Mouse (Mus musculus) adrenal gland, postnatal 25 days (tissue): ENCODE measurements at regions not wholly inside any gene's neighbourhood (a gene's known extent, or its start where the extent isn't known, plus 50 kb on each side); places are given as distances from the start of the nearest gene placed in this dataset.

ENCODE experiments used
- DNase-seq: peaks from one replicate; pipeline ENCODE4 v3.0.0; 2021; ENCODE audit warnings: mixed read lengths

GRCm38 (mm10) chr10:118765544-118766441 is 104.2 kb downstream of the Dyrk2 start:
- no peak for DNase-seq

GRCm38 (mm10) chr10:118766826-118767225 is 103.2 kb downstream of the Dyrk2 start:
- no peak for DNase-seq

GRCm38 (mm10) chr10:118769751-118770150 is 100.3 kb downstream of the Dyrk2 start:
- no peak for DNase-seq

- no peak for DNase-seq
Measured at GRCm38 (mm10) chr10:118778656-118779055, 91.4 kb downstream of the Dyrk2 start.

GRCm38 (mm10) chr10:118780831-118781569 is 89.0 kb downstream of the Dyrk2 start:
- DNase-seq: no peak

GRCm38 (mm10) chr10:118781811-118782232 is 88.2 kb downstream of the Dyrk2 start:
- DNase-seq: no peak

- DNase-seq: no peak
Measured at GRCm38 (mm10) chr10:118782646-118783045, 87.4 kb downstream of the Dyrk2 start.

- DNase-seq: no peak
Measured at GRCm38 (mm10) chr10:118787280-118787690, 82.7 kb downstream of the Dyrk2 start.

- no peak for DNase-seq
Measured at GRCm38 (mm10) chr10:118792352-118793100, 77.5 kb downstream of the Dyrk2 start.

- no peak for DNase-seq
Measured at GRCm38 (mm10) chr10:118793794-118794193, 76.2 kb downstream of the Dyrk2 start.

- DNase-seq: no peak
Measured at GRCm38 (mm10) chr10:118794395-118795060, 75.5 kb downstream of the Dyrk2 start.

GRCm38 (mm10) chr10:118795061-118795407 is 75.0 kb downstream of the Dyrk2 start:
- no peak for DNase-seq

- DNase-seq: no peak
Measured at GRCm38 (mm10) chr10:118796512-118796911, 73.5 kb downstream of the Dyrk2 start.

- DNase-seq: no peak
Measured at GRCm38 (mm10) chr10:118797256-118797655, 72.8 kb downstream of the Dyrk2 start.

GRCm38 (mm10) chr10:118799767-118800166 is 70.2 kb downstream of the Dyrk2 start:
- DNase-seq: no peak

- no peak for DNase-seq
Measured at GRCm38 (mm10) chr10:118803922-118804557, 66.0 kb downstream of the Dyrk2 start.

GRCm38 (mm10) chr10:118804574-118804973 is 65.4 kb downstream of the Dyrk2 start:
- DNase-seq: peak; percentile 8
